Mouse (Mus musculus): ENCODE data around the gene Sbk1. TPM values are rescaled to one million over a fixed set of nuclear protein-coding genes. Genes with fewer than 3 reads are reported as not detected.

Gene Sbk1
- total RNA-seq (2014; fragmentation: Nextera tagmentation), result 1.2 and 1.3 TPM in 2 replicates
- total RNA-seq (2017), result 0.69 and 1.2 TPM in 2 replicates

DNA sequence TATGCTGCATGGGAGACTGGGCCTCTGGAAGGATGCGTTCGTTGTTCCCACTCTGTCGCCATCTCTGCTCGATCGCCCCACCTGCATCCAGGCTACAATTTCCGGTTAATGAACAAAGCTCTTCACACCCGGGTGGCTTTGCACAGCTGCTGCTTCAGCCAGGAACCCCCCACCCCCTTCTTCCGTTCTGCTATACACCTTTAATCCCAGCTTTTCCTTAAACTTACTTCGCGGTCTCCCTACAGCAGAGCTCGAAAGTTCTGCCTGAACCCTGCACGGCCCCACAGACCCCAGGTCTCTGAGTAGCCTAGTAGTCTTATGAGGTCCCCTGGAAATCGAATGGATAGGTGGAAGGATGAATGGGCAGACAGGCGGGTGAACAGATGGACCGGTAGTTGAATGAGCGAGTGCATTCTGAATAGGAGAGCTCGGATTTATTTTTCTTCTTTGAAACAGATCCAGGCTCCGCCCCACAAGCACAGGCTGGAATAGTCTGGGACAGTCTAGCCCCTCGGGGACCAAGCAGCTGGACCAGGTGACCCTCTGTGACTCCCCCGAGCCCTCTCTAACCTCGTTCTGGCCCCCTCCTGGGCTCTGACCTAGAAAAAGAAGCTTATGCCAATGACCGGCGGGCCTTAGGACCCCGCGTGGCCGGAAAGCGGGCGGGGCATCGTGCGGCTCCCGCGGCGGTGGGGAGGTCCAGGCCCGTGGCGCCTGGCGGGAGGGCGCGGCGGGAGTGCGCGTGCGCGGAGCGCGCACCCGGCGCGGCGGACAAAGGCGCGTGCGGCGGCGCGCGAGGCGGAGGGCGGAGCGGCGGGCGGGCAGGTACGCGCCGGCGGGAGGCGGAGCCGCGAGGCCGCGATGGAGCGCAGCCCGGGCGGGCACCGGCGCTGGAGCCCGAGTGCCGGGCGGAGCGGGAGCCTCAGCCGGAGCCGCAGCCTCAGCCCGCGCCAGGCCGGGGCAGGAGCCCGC is at the start of gene Sbk1:
TSS of gene Sbk1 (plus strand) at position 908 of the 972 bp plus-strand sequence.
- peak; percentile 80 for ATAC-seq (replicated peaks; ENCODE audit: poor library complexity, severe bottlenecking)

DNA sequence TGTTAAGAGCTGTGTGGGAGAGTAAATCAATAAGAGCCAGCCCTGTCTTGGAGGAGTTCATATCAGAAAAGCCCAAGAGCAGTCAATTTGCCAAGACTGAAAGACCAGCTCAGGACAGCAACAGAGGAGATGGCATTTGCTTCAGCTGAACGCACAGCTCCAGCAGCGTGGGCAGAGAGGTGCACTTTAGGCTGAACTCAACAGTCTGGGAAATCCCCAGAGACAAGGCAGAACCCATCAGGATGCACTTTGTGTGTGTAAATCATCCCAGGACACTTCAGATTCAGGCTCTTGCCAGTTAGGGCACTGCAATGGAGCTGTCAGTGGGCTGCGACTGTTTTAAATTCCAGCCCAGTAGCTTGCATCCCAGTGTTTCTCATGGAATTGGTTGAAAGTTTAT is 49.7 kb upstream of the Sbk1 start:
- ATAC-seq (replicated peaks; ENCODE audit: poor library complexity, severe bottlenecking), result no peak

DNA sequence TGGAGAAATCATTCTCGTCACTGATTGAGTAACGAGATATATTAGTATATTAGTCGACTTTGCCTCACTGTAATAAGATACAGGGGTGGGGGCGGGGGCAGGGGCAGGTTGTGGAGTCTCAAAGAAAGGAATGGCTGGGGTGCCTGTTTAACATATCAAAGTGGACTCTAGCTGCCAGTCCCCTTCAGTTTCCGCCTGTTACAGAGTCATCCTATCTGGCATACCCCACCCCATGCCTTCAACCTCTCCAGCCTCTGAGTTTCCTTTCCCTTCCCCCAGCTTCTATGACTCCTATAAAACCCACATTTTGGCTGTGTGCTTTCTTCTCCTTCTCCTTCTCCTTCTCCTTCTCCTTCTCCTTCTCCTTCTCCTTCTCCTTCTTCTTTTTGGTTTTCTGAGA is 46.3 kb upstream of the Sbk1 start:
- no peak for ATAC-seq (replicated peaks; ENCODE audit: poor library complexity, severe bottlenecking)

DNA sequence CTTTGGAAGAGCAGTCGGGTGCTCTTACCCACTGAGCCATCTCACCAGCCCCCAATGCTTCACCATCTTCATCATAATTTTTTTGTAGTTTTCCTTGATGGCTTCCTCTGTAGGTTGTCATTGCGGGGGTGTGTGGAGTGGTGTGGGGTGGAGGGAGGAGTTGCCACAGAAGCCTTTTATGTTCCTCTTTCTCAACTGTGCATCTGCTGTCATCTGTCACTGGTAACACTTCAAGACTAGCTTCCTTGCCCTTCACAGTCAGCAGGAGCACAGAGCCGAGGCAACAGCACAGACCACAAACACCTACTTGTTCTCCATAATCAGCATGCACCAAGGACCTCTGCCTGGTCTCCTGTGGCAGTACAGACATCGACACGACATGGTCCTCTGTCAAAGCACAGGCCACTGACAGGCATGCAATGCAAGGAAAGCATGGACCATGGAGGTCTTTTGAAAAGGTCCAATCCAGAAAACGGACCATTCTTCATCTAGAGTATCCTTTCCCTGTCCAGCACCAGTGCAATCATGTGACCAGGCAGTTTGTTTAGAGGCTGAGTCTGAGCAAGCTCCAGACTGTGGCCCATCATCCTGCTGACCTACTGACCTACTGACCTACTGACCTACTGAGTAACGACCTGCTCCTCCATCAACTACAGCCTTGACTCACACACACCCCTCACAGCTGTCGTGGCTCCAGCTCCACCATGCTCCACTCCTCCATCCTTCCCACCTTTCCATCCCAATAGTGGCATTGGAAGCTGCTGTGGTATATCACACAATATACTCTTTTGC is 41.9 kb upstream of the Sbk1 start:
- ATAC-seq (replicated peaks; ENCODE audit: poor library complexity, severe bottlenecking), result peak; percentile 100

DNA sequence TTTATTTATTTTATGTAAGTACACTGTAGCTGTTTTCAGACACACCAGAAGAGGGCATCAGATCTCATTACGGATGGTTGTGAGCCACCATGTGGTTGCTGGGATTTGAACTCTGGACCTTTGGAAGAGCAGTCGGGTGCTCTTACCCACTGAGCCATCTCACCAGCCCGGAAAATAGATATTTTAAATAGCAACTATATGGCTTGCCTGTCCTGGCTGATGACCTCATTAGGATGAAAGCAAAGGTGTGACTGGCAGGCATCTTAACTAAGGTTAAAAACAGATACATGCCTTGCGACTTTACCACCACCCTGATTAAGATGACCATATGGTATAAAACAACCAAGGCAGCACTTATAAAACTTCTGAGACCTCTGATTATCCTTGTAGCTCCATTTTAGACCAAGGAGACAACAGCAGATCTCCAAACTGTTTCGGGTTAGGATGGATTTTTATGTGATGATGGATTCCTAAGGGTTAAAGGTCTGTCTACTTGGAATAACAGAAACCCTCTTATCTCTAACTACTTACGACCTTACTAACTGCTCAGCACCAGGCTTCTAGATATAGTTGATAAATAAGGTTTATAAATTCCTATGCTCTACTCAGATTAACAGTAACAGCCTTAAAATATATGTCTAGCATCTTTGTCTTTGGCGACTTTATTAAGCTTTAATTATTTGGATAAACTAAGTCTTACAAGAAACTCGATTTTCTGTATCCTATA is 39.9 kb upstream of the Sbk1 start:
- no peak for ATAC-seq (replicated peaks; ENCODE audit: poor library complexity, severe bottlenecking)

DNA sequence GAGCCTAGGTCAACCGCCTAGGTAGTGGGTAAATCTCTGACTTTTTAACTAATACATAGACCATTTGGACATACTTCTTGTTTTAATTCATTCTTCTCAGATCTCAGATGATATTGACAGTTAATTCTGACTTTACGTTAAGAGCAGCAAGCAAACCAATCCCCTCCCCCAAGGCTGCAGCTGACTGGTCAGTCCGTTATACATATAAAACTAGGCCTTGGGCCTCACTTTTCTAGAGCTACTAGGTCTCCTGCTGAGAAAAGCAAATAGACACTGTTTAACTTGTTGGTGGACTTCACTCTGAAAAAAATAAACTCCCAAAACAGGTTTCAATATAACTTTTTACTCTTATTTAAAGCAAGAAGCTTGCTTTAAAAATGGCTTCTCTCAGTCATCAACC is 37.8 kb upstream of the Sbk1 start:
- ATAC-seq (replicated peaks; ENCODE audit: poor library complexity, severe bottlenecking), result no peak

DNA sequence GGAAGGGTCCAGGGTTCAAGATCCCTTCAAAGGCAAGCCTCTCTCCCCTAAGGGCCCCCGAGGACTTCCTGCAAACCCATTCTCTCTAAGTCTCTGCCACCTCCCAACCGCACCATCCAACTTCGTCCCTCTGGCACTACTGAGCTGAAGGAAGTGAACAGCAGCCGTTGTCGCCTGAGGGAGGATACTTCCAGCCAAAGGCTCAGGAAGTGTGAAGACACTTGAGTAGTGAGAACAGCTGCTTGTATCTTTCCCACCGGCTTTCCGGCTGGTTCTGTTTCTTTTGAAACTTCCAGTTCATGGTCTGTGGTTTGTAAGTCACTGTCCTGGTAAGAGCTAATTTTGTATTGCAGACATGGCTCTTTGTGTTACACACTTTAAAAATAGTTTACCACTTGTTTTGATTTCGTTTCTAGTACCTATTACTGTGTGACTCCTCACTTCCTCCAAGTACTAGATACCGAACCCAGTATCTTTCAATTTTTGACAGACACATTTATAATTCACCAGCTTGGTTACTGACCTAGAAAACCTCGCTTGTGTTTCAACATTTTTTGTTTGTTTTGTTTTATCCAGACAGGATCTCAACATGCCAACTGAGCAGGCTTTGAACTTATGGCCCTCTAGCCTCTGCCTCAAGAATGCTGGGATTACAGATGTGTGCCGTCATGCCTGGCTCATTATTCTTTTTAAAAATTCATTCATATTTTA is 36.2 kb upstream of the Sbk1 start:
- ATAC-seq (replicated peaks; ENCODE audit: poor library complexity, severe bottlenecking), result peak; percentile 88

DNA sequence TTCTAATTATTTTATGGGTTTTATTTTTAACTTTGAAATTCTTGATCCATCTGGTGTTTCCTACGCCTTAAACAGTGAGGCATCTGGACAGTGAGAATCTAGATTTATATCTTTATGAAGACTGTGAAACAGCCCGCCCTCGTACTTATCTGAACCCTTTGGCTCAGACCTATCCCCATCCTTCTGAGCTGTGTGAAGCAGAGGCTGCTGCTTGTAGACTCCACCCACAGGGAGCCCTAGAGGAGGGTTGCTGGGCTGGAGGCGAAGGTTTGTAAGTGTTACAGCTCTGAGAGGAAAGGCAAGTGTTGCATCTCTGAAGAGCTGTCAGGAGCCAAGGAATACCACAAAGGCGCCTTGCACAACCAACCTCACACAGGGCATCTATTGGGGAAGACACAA is 35.6 kb upstream of the Sbk1 start:
- ATAC-seq (replicated peaks; ENCODE audit: poor library complexity, severe bottlenecking), result peak; percentile 84

DNA sequence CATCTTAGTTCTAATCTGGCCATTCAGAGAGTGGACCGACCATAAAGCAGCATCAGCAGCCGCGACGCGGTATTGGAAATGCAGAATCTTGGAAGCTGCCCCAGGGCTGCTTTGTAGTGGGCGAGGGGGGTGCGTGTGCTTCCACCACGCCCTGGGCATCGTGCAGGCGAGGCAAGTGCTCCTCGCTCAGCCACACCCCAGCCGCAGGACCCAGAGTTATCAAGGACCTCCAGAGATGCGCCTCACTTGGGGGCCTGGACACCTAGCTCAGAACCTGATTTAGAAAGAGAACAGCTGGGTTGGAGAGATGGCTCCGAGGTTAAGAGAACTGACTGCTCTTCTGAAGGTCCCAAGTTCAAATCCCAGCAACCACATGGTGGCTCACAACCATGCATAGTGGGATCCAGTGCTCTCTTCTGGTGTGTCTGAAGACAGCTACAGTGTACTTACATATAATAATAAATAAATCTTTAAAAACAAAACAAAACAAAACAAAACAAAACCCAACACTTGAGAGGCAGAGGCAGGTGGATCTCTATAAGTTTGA is 31.5 kb upstream of the Sbk1 start:
- no peak for ATAC-seq (replicated peaks; ENCODE audit: poor library complexity, severe bottlenecking)

DNA sequence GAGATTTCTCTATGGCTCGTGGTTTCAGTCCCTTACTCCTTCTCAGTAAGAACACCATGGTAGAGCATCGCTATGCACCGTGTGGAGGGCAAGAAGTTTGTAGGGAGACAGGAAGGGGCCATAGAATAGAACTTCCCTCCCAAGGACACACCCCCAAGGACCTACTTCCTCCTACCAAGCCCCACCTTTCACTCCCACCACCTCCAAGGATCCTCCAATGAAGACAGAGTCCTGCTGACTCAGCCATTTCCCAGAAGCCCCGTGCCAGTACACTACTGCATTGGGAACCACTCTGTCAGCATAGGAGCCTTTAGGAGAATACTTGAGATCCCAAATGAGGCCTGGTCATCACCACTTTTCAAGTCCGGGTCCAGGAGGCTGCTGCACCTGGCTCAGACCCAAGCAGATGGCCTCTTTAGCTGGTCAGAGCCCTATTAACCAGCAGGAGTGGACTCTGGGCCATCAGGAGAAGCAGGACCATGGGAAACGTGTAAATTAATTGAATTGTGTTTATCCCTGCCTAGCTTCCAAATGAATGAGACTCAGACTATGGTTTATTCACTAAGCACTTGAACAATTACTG is 28.2 kb upstream of the Sbk1 start:
- peak; percentile 92 for ATAC-seq (replicated peaks; ENCODE audit: poor library complexity, severe bottlenecking)

DNA sequence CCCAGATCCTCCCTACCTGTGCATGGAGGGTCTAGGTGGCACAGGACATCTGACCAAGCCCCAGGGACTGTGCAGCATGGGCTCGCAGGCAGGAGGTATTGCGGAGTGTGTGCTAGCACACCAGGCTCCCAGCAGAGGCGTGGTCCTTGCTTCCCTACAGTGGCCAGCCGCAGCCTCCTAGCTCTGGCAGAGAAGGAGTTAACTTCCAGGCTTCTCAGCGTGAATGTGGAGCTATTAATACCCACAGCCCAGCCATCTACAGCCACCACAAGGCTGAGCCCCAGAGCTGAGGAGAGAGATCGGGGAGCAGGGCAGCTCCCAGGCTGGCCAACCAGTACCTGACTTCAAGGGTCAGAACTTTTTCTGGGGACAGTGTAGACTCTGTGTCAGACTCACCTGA is 24.3 kb upstream of the Sbk1 start:
- ATAC-seq (replicated peaks; ENCODE audit: poor library complexity, severe bottlenecking), result peak; percentile 24; the same call in 1 of the 2 replicates

DNA sequence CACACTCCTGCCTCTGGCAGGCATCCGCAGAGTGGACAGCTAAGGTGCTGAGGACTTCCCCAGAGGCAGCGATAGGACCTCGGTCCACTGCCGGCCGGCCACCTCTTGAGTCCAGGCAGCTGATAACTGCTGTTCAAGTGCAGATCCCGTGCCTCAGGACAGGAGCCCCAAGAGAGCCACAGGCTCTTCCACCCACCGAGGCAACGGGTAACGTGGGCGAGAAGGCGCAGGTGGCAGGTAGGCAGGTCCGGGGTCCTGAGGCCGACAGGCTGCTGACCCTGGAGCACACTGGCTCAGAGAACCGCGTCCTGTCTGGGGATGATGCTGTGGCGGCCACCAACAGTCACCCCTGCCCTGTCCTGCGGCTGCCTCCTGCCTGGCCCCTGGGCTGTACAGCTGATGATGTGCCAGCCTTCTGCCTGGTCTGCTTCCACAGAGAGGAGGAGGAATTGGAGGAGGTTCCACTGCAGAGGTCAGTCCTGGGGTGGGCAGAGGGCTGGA is 23.7 kb upstream of the Sbk1 start:
- ATAC-seq (replicated peaks; ENCODE audit: poor library complexity, severe bottlenecking), result no peak

DNA sequence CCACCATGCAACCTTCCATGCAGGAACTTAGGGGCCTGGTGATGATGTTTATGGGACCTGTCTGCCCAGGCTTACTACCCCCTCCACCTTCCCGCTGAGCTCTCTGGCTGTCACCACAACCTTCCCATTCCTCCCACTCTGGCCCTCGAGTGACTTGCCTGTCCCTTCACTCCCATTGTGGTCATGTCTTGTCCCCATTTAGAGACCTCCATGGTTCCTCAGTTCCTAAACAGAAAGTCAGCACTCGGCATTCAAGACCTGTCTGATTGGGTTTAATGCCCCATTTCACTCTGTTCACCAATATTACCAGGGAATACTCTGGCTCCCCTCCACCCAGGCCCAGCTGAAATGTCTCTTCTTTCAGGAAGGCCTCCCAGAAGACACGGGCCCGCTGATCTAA is 23.3 kb upstream of the Sbk1 start:
- ATAC-seq (replicated peaks; ENCODE audit: poor library complexity, severe bottlenecking), result no peak

DNA sequence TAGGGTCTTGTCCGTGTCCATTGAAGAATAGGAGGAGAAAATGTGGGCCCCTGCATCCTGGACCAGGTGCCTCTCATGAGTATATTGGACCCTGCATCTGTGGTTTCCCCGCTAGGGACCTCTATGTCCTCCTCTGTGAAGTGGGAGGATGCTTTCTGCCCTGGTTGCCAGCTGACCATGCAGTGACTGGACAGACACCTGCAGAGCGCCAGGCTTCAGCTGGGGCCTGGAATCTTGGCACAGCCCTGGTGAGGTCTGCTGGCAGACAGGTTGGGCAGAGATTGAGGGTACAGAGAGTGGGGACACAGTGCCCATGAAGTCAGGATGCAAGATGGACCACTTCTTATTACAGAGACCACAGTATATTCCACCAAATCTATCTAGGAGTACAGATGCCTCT is 22.4 kb upstream of the Sbk1 start:
- ATAC-seq (replicated peaks; ENCODE audit: poor library complexity, severe bottlenecking), result no peak

DNA sequence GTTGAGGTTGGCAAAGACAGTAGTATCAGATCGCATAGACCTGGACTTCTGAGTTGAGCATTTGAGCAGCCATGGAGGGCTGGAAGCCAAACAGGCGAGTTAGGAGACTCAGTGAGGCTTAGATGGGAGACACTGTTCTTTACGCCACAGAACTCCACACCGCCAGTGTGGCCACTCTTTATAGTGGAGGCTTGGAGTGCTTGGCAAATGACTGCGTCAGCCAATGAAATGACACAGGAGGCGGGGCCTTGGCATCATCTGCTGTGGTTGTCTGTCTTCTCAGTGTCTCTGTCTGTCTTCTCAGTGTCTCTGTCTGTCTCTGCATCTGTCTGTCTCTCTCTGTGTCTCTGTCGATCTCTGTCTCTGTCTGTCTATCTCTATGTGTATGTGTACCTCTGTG is 21.9 kb upstream of the Sbk1 start:
- no peak for ATAC-seq (replicated peaks; ENCODE audit: poor library complexity, severe bottlenecking)

DNA sequence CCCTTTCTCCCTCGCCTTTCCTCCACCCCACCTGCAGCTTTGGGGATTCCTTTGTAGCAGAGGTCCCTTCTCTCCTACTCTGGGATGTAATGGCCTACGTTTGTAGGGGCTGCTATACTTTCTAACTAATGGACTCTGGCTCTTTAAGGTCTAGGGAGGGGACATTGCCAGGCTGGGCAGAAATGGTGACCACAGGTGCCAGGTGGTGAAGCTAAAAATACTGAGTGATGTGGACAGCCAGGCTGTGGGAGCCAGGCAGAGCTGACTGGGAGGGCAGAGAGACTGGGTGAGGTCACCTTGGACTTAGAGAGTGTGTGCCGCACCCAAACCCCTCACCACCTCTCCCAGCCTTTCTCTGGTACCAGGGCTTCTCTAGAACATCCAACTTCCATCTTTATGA is 20.7 kb upstream of the Sbk1 start:
- no peak for ATAC-seq (replicated peaks; ENCODE audit: poor library complexity, severe bottlenecking)

DNA sequence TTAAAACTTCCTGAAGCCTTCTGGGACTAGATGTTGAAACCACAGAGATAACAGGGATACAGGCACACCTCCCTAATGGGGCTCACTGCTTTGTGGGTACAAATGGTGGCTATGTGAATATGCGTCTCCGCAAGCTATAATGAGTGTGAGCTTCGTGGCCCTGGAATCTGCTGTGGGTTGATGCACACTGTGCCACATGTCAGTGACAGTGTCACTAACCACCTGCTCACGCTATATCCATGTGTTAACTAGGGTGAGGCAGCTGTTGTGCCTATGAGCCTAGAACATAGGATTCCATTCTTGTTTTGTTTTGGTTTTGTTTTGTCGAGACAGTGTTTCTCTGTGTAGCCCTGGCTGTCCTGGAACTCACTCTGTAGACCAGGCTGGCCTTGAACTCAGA is 20.2 kb upstream of the Sbk1 start:
- ATAC-seq (replicated peaks; ENCODE audit: poor library complexity, severe bottlenecking), result no peak

DNA sequence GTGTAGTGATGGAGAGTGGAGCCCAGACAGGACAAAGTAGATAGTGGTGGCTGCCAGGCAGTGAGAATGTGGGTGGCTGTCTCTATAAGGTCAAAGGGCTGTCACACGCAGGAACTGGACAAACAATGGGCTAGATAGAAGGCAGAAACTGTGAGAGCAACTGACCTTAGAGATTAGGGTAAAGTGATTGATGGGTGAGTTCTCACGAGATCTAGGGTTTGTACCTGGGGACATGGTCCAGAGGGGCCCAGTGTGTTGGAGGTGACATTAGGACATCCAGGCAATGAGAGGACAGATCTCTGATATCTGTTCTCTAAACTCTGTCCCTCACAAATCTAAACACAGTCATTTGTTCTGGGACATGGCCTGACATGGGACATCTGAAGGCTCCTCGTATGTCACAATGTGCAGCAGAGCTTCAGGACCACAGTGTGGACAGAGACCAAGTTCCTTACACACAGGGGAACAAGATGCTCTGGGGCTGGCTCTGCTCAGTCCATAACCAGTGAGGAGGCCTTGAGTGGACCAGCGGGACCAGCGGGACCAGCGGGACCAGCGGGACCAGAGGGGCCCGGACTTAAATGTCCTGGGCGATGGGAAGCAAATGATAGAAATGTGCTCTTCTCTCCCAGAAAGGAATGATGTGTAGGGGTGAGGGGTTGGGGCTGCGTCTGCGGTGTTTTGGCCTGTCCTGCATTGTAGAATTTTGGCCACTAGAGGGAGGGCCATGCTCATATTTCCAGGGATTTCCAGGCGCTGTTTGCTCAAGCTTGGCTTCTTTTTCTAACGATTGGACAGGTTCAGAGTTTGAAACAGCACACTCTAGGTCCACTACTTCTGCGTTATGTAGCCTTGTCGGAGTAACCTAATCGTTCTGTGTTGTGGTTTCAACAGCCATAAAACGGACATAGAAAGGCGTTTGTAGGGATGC is 11.9 kb upstream of the Sbk1 start:
- ATAC-seq (replicated peaks; ENCODE audit: poor library complexity, severe bottlenecking), result peak; percentile 86
